Comparison of ENCODE assay signal across 7 mouse cellular contexts in genomic region chr9:30632164-30633146, GRCm38 (mm10).
A peak's percentile ranks its signal among the peaks of the same experiment; 100 is the strongest.
DNase-seq lines count a peak whose midpoint lies in the region; ATAC-seq and TF ChIP-seq lines count a peak whose summit lies in the region.

No protein-coding gene starts in this region.

- peak; percentile 71 for DNase-seq in lung, embryonic 14.5 days
- DNase-seq in lung, postnatal 36 days = no peak
- peak; percentile 84 for DNase-seq in embryonic facial prominence, embryonic 14.5 days (ENCODE audit: low spot score)
- peak; percentile 63 for DNase-seq in hindbrain, embryonic 14.5 days (ENCODE audit: low spot score)
- no peak for DNase-seq in thymus, postnatal 25 days
- no peak for DNase-seq in adrenal gland, postnatal 36 days

- 23% methylated on average over 6 of the region's 6 CpGs for WGBS in lung, embryonic 14.5 days
- 38% methylated on average over 6 of the region's 6 CpGs for WGBS in embryonic facial prominence, embryonic 14.5 days
- WGBS in hindbrain, embryonic 14.5 days = 31% methylated on average over 6 of the region's 6 CpGs
- WGBS in neural tube, embryonic 13.5 days = 43% methylated on average over 6 of the region's 6 CpGs

- H3K9ac ChIP-seq in lung, embryonic 14.5 days = no peak overlapping the region
- no peak overlapping the region for H3K9ac ChIP-seq in embryonic facial prominence, embryonic 14.5 days (ENCODE audit: low read depth, low read length)
- H3K9ac ChIP-seq in hindbrain, embryonic 14.5 days = no peak overlapping the region
- no peak overlapping the region for H3K9ac ChIP-seq in neural tube, embryonic 13.5 days

- no peak overlapping the region for H3K4me3 ChIP-seq in lung, embryonic 14.5 days (ENCODE audit: low read depth, low read length)
- no peak overlapping the region for H3K4me3 ChIP-seq in embryonic facial prominence, embryonic 14.5 days (ENCODE audit: low read depth, low read length)
- H3K4me3 ChIP-seq in hindbrain, embryonic 14.5 days (replicated peaks; ENCODE audit: low read length) = no peak overlapping the region
- no peak overlapping the region for H3K4me3 ChIP-seq in neural tube, embryonic 13.5 days

- no peaks in the 10 kb centered on the region for H3K9me3 ChIP-seq in lung, embryonic 14.5 days (ENCODE audit: low read depth, low read length)
- H3K9me3 ChIP-seq in embryonic facial prominence, embryonic 14.5 days (ENCODE audit: control insufficient read depth, low read length) = no peaks in the 10 kb centered on the region
- H3K9me3 ChIP-seq in hindbrain, embryonic 14.5 days (ENCODE audit: control insufficient read depth, low read length) = no peaks in the 10 kb centered on the region
- no peaks in the 10 kb centered on the region for H3K9me3 ChIP-seq in neural tube, embryonic 13.5 days

- peak overlapping the region; percentile 78 for H3K27ac ChIP-seq in lung, embryonic 14.5 days (ENCODE audit: low read depth)
- peak overlapping the region; percentile 69 for H3K27ac ChIP-seq in embryonic facial prominence, embryonic 14.5 days (replicated peaks; ENCODE audit: low read depth, low read length)
- no peak overlapping the region for H3K27ac ChIP-seq in hindbrain, embryonic 14.5 days
- H3K27ac ChIP-seq in neural tube, embryonic 13.5 days (replicated peaks) = 0 out of 2 replicates have a peak overlapping the region, but pooled peaks have one; percentile 38

- H3K4me1 ChIP-seq in lung, embryonic 14.5 days (ENCODE audit: insufficient read depth) = peaks cover 9% of the 10 kb centered on the region
- H3K4me1 ChIP-seq in embryonic facial prominence, embryonic 14.5 days (ENCODE audit: control insufficient read depth, insufficient read depth, low read length) = peaks cover 19% of the 10 kb centered on the region
- peaks cover 11% of the 10 kb centered on the region for H3K4me1 ChIP-seq in hindbrain, embryonic 14.5 days (replicated peaks; ENCODE audit: control insufficient read depth, insufficient read depth, low read length)
- peaks cover 21% of the 10 kb centered on the region for H3K4me1 ChIP-seq in neural tube, embryonic 13.5 days (replicated peaks)

- no peaks in the 10 kb centered on the region for H3K27me3 ChIP-seq in lung, embryonic 14.5 days (ENCODE audit: insufficient read depth, low read length)
- H3K27me3 ChIP-seq in embryonic facial prominence, embryonic 14.5 days (replicated peaks; ENCODE audit: control insufficient read depth, insufficient read depth, low read length) = no peaks in the 10 kb centered on the region
- no peaks in the 10 kb centered on the region for H3K27me3 ChIP-seq in hindbrain, embryonic 14.5 days (ENCODE audit: control insufficient read depth, insufficient read depth, low read length)
- no peaks in the 10 kb centered on the region for H3K27me3 ChIP-seq in neural tube, embryonic 13.5 days

- TF ChIP-seq CTCF in lung, embryonic 14.5 days (IDR thresholded peaks at IDR 0.05; ENCODE audit: low read depth) = no peak

- H3K4me2 ChIP-seq in lung, embryonic 14.5 days = no peak overlapping the region
- H3K4me2 ChIP-seq in embryonic facial prominence, embryonic 14.5 days (ENCODE audit: low read depth, low read length) = peak overlapping the region; percentile 22; the same call in 1 of the 2 replicates
- no peak overlapping the region for H3K4me2 ChIP-seq in hindbrain, embryonic 14.5 days (replicated peaks)
- no peak overlapping the region for H3K4me2 ChIP-seq in neural tube, embryonic 13.5 days

- H3K36me3 ChIP-seq in lung, embryonic 14.5 days (ENCODE audit: insufficient read depth) = no peaks in the 10 kb centered on the region
- H3K36me3 ChIP-seq in embryonic facial prominence, embryonic 14.5 days (ENCODE audit: control insufficient read depth, insufficient read depth, low read length) = no peaks in the 10 kb centered on the region
- H3K36me3 ChIP-seq in hindbrain, embryonic 14.5 days (replicated peaks; ENCODE audit: control insufficient read depth, insufficient read depth) = no peaks in the 10 kb centered on the region
- no peaks in the 10 kb centered on the region for H3K36me3 ChIP-seq in neural tube, embryonic 13.5 days

- ATAC-seq in lung, embryonic 14.5 days (ENCODE audit: insufficient read depth) = peak; percentile 75
- ATAC-seq in embryonic facial prominence, embryonic 14.5 days (ENCODE audit: low read depth) = peak; percentile 85
- ATAC-seq in hindbrain, embryonic 14.5 days (ENCODE audit: low FRiP score) = peak; percentile 55; the same call in 1 of the 2 replicates
- peak; percentile 65 for ATAC-seq in neural tube, embryonic 13.5 days (ENCODE audit: low read depth)

Comparison
In these comparisons a context has a peak if more than half of its experiments do, and no peak if none do; other contexts are left out.
1. DNase-seq: peak in lung, embryonic 14.5 days (single experiment), embryonic facial prominence, embryonic 14.5 days (single experiment) and hindbrain, embryonic 14.5 days (single experiment); none in lung, postnatal 36 days (single experiment), thymus, postnatal 25 days (single experiment) and adrenal gland, postnatal 36 days (0 of 2).
2. Peak in every context shown above with its lines, with median percentiles within 50 percentile points of each other: ATAC-seq.